Mouse (Mus musculus): ENCODE measurements around the gene Slc25a1. TPM values are rescaled to one million over a fixed set of nuclear protein-coding genes. Genes with fewer than 3 reads are reported as not detected.
"Not testable (repeated sequence)": the region's sequence is repeated elsewhere in the genome, so short reads cannot be mapped to it uniquely, and the experiment has no call there.

Slc25a1 gene
- 117 and 125 TPM in 2 replicates for polyA plus RNA-seq (2015; fragmentation: Nextera tagmentation; extraction: Ambion mirVana)

DNA sequence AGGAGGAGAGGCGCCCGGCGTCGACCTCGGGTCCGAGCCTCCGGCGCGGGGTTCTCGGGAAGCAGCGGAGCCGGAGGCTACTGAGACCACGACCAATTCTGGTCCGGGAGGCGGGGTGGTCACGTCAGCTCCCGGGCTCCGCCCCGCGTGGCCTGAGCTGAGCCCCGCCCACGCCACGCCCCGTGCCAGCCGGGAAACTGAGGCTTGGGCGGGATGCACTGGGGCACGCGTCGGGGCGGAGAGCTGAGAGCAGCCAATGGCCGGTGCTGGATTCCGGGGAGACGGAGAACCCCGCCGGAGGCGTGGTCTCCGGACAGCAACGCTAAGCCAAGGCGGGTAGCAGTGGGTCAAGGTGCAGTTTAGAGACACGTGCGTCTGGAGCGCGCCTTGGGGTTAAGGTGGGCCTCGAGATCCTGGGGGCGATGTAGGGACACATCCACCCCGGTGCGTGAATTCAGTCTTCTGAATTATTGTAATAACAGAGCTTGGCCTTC, at the start of gene Slc25a1:
Gene Slc25a1 (minus strand): TSS at position 133 of the 494 bp plus-strand sequence.
- 0% methylated on average over 40 of the region's 47 CpGs for WGBS
- Histone ChIP-seq H3K4me1 (ENCODE audit: control insufficient read depth, insufficient read depth, low read length) (peaks cover 16% of the 10 kb centered on the region), H3K4me3 (replicated peaks; ENCODE audit: low read length) (peak within 1 kb of the TSS; percentile 95)

DNA sequence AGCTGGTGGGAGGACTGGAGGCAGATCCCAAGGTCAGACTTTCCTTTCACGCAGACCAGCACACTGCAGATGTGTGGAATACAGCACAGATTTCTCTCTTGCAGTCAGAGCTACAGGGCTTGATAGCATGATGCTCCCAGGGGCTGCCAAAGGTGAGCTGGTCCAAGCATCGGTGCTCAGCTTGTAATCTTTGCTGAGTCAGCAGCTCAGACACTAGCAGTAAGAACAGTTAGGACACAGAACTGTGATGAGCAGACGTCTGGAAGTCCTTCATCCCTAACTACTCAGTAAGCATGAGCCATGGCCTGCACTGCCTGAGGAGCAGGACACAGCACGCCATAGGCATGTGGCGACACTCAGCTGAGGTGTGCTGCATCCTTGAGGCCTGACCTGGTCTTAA, 43.8 kb upstream of the Slc25a1 start:
- Histone ChIP-seq H3K9me3 (replicated peaks; ENCODE audit: control insufficient read depth, low read length) (no peaks in the 10 kb centered on the region), H3K4me2 (ENCODE audit: low read depth, low read length) (no peak overlapping the region), H3K4me1 (ENCODE audit: control insufficient read depth, insufficient read depth, low read length) (no peaks in the 10 kb centered on the region), H3K27me3 (ENCODE audit: control insufficient read depth, insufficient read depth, low read length) (no peaks in the 10 kb centered on the region), H3K4me3 (replicated peaks; ENCODE audit: low read length) (no peak overlapping the region), H3K9ac (ENCODE audit: low read length) (no peak overlapping the region), H3K27ac (ENCODE audit: low read length) (no peak overlapping the region), H3K36me3 (ENCODE audit: control insufficient read depth, insufficient read depth, low read length) (no peaks in the 10 kb centered on the region)
- WGBS, result 73% methylated on average over 5 of the region's 5 CpGs
- no peak for ATAC-seq (ENCODE audit: insufficient read depth, low FRiP score)

More for the DNA sequence above, at the start of gene Slc25a1:
- Histone ChIP-seq H3K27ac (ENCODE audit: low read length) (peak within 1 kb of the TSS; percentile 88), H3K9ac (ENCODE audit: low read length) (peak within 1 kb of the TSS; percentile 92), H3K27me3 (ENCODE audit: control insufficient read depth, insufficient read depth, low read length) (no peaks in the 10 kb centered on the region), H3K4me2 (ENCODE audit: low read depth, low read length) (peak within 1 kb of the TSS; percentile 97), H3K36me3 (ENCODE audit: control insufficient read depth, insufficient read depth, low read length) (peaks cover 8% of the 10 kb centered on the region; the same call in 1 of the 2 replicates), H3K9me3 (replicated peaks; ENCODE audit: control insufficient read depth, low read length) (no peaks in the 10 kb centered on the region)
- ATAC-seq (ENCODE audit: insufficient read depth, low FRiP score), result peak; percentile 83

DNA sequence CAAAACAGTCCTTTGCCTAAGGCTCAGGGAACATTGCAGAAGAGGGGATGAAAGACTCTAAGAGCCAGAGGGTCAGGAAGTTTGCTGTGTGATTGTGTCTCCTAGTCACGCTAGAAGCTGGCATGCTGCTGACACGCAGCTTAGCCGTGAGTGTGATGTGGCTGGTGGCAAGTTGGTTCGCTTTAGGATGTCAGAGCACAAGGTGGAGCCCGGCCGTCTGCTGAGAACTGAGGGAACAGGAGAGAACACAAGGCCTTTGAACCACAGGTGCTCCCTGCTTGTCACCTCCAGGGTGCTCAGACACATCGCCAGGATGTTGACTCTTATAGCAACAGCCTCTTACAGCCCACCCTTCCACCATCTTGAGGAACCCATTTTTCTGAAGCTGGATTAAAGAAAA, 34.1 kb upstream of the Slc25a1 start:
- Histone ChIP-seq H3K4me1 (ENCODE audit: control insufficient read depth, insufficient read depth, low read length) (no peaks in the 10 kb centered on the region), H3K27me3 (ENCODE audit: control insufficient read depth, insufficient read depth, low read length) (no peaks in the 10 kb centered on the region), H3K27ac (ENCODE audit: low read length) (no peak overlapping the region), H3K9me3 (replicated peaks; ENCODE audit: control insufficient read depth, low read length) (no peaks in the 10 kb centered on the region), H3K36me3 (ENCODE audit: control insufficient read depth, insufficient read depth, low read length) (no peaks in the 10 kb centered on the region), H3K4me3 (replicated peaks; ENCODE audit: low read length) (no peak overlapping the region), H3K9ac (ENCODE audit: low read length) (no peak overlapping the region), H3K4me2 (ENCODE audit: low read depth, low read length) (no peak overlapping the region)
- ATAC-seq (ENCODE audit: insufficient read depth, low FRiP score), result no peak
- WGBS, result 81% methylated on average over 7 of the region's 7 CpGs

DNA sequence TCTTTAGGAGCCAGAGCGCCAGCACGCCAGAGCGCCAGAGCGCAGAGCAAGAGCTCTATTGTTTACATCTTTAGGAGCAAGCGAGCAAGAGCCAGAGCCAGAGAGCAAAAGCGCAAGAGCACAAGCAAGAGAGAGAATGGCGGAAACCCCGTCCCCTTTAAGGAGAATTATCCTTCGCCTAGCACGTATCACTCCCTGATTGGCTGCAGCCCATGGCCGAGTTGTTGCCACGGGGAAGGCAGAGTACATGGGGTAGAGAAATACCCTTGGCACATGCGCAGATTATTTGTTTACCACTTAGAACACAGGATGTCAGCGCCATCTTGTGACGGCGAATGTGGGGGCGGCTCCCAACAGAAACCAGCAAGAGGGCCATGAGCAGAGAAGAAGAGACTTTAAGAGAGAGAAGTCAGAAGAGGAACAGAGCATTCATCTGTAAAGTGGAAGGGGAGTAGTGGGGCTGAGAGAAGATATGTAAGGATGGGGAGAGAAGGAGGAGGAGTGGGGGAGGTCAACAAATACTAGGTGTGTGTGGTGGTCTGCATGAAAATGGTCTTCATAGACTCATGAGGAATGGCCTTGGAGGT, 28.1 kb upstream of the Slc25a1 start:
- H3K27me3 ChIP-seq (ENCODE audit: control insufficient read depth, insufficient read depth, low read length), result not testable (repeated sequence)

DNA sequence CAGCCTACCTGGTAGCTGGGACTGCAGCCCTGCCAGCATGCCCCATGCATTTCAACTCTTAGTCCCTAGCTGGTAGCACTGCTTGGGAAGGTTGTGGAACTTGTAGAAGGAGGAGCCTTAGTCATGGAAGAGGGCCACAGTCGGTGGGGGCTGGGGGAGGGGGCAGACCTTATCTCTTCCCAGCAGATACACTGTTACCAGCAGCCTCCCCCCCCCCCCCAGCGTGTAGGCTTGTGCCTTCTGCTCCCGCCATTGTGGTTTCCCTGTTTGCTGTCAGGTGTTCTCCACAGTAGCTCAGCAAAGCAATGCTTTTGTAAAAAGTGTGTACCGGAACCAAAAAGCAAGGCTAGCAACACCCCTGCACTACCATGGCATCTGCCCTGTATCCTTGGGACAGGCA, 23.6 kb upstream of the Slc25a1 start:
- Histone ChIP-seq H3K27me3 (ENCODE audit: control insufficient read depth, insufficient read depth, low read length) (no peaks in the 10 kb centered on the region), H3K4me2 (ENCODE audit: low read depth, low read length) (no peak overlapping the region), H3K9me3 (replicated peaks; ENCODE audit: control insufficient read depth, low read length) (no peaks in the 10 kb centered on the region), H3K9ac (ENCODE audit: low read length) (no peak overlapping the region), H3K27ac (ENCODE audit: low read length) (no peak overlapping the region), H3K4me1 (ENCODE audit: control insufficient read depth, insufficient read depth, low read length) (no peaks in the 10 kb centered on the region), H3K4me3 (replicated peaks; ENCODE audit: low read length) (no peak overlapping the region), H3K36me3 (ENCODE audit: control insufficient read depth, insufficient read depth, low read length) (no peaks in the 10 kb centered on the region)
- no peak for ATAC-seq (ENCODE audit: insufficient read depth, low FRiP score)
- WGBS, result 91% methylated on average over 4 of the region's 4 CpGs

More for the DNA sequence above, 28.1 kb upstream of the Slc25a1 start:
- H3K9ac ChIP-seq (ENCODE audit: low read length); H3K9me3 ChIP-seq (replicated peaks; ENCODE audit: control insufficient read depth, low read length); H3K27ac ChIP-seq (ENCODE audit: low read length); H3K4me2 ChIP-seq (ENCODE audit: low read depth, low read length); H3K36me3 ChIP-seq (ENCODE audit: control insufficient read depth, insufficient read depth, low read length); H3K4me3 ChIP-seq (replicated peaks; ENCODE audit: low read length); H3K4me1 ChIP-seq (ENCODE audit: control insufficient read depth, insufficient read depth, low read length); ATAC-seq (ENCODE audit: insufficient read depth, low FRiP score): not testable (repeated sequence)
- 97% methylated on average over 17 of the region's 17 CpGs for WGBS

DNA sequence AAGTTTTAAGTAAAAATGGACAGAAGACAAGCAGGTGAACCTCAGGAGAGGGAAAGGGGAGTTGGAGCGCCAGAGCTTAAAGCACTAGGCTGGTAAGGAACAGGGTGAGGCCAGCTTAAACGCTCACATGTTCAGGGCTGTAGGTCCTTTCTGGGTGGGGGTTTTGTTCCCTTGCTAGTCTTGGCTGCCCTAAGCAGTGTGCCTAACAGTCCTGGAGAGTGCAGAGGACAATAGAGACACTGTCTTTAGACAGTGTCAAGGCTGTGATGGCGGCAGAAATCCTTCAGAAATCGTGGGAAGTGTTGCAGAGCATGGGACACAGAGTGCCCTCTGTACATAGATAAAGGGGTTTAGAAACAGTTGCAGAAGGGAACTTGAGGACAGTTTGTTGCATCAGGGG, 22.0 kb upstream of the Slc25a1 start:
- no peak for ATAC-seq (ENCODE audit: insufficient read depth, low FRiP score)
- Histone ChIP-seq H3K9me3 (replicated peaks; ENCODE audit: control insufficient read depth, low read length) (no peaks in the 10 kb centered on the region), H3K27me3 (ENCODE audit: control insufficient read depth, insufficient read depth, low read length) (no peaks in the 10 kb centered on the region), H3K4me3 (replicated peaks; ENCODE audit: low read length) (no peak overlapping the region), H3K4me1 (ENCODE audit: control insufficient read depth, insufficient read depth, low read length) (no peaks in the 10 kb centered on the region), H3K9ac (ENCODE audit: low read length) (no peak overlapping the region), H3K36me3 (ENCODE audit: control insufficient read depth, insufficient read depth, low read length) (no peaks in the 10 kb centered on the region), H3K4me2 (ENCODE audit: low read depth, low read length) (no peak overlapping the region), H3K27ac (ENCODE audit: low read length) (0 out of 2 replicates have a peak overlapping the region, but pooled peaks have one; percentile 22)
- 71% methylated on average over 4 of the region's 4 CpGs for WGBS

DNA sequence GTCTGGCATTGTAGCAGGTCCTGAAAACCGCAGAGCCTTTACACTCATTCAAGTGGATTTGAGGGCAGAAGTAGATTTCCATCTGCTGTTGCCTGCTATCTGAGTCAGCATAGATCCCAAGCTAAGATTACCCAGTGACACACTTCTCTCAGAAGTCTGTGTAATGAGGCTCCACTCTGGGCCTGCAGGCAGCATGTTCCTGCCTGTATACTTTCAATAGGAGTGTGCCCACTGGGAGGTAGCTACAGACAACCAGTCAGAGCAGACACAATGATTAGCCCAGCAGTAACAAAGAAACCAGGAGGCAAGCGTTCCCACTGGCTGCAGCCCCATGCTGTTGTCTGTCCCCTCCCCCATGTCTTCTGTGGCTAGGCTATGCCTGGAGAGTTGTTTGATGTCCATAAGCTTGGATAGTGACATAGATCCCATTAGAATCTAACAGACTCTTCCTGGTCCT, 21.4 kb upstream of the Slc25a1 start:
- no peaks in the 10 kb centered on the region for H3K36me3 ChIP-seq (ENCODE audit: control insufficient read depth, insufficient read depth, low read length)
- H3K9ac ChIP-seq (ENCODE audit: low read length), result no peak overlapping the region
- no peak overlapping the region for H3K27ac ChIP-seq (ENCODE audit: low read length)
- peak; percentile 50; the same call in 1 of the 2 replicates for ATAC-seq (ENCODE audit: insufficient read depth, low FRiP score)
- H3K27me3 ChIP-seq (ENCODE audit: control insufficient read depth, insufficient read depth, low read length), result no peaks in the 10 kb centered on the region
- H3K9me3 ChIP-seq (replicated peaks; ENCODE audit: control insufficient read depth, low read length), result no peaks in the 10 kb centered on the region
- WGBS, result 38% methylated on average over 2 of the region's 2 CpGs
- H3K4me2 ChIP-seq (ENCODE audit: low read depth, low read length), result no peak overlapping the region
- H3K4me1 ChIP-seq (ENCODE audit: control insufficient read depth, insufficient read depth, low read length), result no peaks in the 10 kb centered on the region
- no peak overlapping the region for H3K4me3 ChIP-seq (replicated peaks; ENCODE audit: low read length)

DNA sequence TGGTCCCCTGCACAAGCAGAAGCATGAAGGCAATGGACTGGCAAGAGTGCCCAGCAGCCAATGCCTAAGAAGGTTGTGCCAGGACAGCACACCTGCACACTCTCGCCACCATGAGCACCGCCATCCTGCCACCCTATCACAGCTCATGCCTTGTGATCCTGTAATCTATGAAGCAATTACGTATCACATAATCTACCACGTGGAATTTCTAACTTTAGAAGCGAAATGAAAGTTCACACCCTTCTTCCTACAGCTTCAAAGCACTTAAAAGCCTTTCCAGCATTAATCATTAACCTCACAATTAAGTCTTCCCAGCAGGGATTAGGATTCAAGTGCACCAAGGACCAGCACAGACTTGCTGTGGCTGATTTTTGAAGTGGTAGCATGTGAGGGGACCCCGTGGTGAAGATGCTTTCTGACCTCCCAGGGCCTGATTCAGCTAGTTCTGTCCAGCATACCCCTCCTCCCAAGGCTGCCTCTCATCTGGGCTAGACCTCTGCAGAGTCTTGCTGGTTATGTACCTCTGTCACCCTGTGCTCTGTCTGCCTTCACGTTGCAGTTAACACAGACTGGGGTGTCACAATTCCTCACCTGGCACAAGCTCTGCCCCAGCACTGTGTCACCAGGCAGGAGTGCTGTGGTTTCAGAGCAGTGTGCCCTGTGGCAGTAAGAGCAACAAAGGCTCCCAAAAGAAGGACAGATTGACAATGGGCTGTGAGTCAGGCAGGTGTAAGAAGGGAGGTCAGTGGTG, 17.2 kb upstream of the Slc25a1 start:
- Histone ChIP-seq H3K9ac (ENCODE audit: low read length) (no peak overlapping the region), H3K4me3 (replicated peaks; ENCODE audit: low read length) (no peak overlapping the region), H3K9me3 (replicated peaks; ENCODE audit: control insufficient read depth, low read length) (no peaks in the 10 kb centered on the region), H3K4me1 (ENCODE audit: control insufficient read depth, insufficient read depth, low read length) (no peaks in the 10 kb centered on the region), H3K27ac (ENCODE audit: low read length) (peak overlapping the region; percentile 49), H3K27me3 (ENCODE audit: control insufficient read depth, insufficient read depth, low read length) (no peaks in the 10 kb centered on the region), H3K4me2 (ENCODE audit: low read depth, low read length) (peak overlapping the region; percentile 25; the same call in 1 of the 2 replicates), H3K36me3 (ENCODE audit: control insufficient read depth, insufficient read depth, low read length) (no peaks in the 10 kb centered on the region)
- WGBS, result 45% methylated on average over 7 of the region's 7 CpGs
- peak; percentile 66; the same call in 1 of the 2 replicates for ATAC-seq (ENCODE audit: insufficient read depth, low FRiP score)

DNA sequence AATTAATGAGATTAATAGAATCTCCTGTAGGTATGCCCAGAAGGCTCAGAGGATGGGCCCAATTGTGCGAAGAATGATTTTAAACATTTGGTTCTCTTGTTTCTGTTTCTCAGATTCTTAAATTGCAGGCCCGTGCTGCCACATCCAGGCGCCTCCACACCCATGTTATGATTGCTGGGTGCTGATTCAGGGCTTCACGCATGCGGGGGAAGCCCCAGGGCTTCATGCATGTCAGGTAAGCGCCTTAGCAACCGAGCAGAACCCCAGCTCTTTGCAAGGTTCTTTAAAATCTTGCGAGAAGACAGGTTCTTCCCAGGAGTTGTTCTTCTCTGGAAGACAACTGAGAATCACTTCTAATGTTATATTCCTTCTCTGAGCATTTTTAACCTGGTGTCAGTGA, 15.4 kb upstream of the Slc25a1 start:
- 59% methylated on average over 8 of the region's 8 CpGs for WGBS
- no peak overlapping the region for H3K4me3 ChIP-seq (replicated peaks; ENCODE audit: low read length)
- H3K27ac ChIP-seq (ENCODE audit: low read length), result no peak overlapping the region
- no peak overlapping the region for H3K4me2 ChIP-seq (ENCODE audit: low read depth, low read length)
- H3K9ac ChIP-seq (ENCODE audit: low read length), result no peak overlapping the region
- no peaks in the 10 kb centered on the region for H3K36me3 ChIP-seq (ENCODE audit: control insufficient read depth, insufficient read depth, low read length)
- H3K9me3 ChIP-seq (replicated peaks; ENCODE audit: control insufficient read depth, low read length), result no peaks in the 10 kb centered on the region
- H3K27me3 ChIP-seq (ENCODE audit: control insufficient read depth, insufficient read depth, low read length), result no peaks in the 10 kb centered on the region
- H3K4me1 ChIP-seq (ENCODE audit: control insufficient read depth, insufficient read depth, low read length), result peaks cover 9% of the 10 kb centered on the region
- ATAC-seq (ENCODE audit: insufficient read depth, low FRiP score), result no peak
